Mouse (Mus musculus) G1E (cell line): ENCODE data around the gene Aprt. TPM values are rescaled to one million over a fixed set of nuclear protein-coding genes. Genes with fewer than 3 reads are reported as not detected.
A peak's percentile ranks its signal among the peaks of the same experiment; 100 is the strongest.
"Not testable (repeated sequence)": the region's sequence is repeated elsewhere in the genome, so short reads cannot be mapped to it uniquely, and the experiment has no call there.

Experiments
- ATAC-seq: 2 replicates; pipeline ENCODE4 v1.8.0; 2016; ENCODE audit warnings: mild to moderate bottlenecking; ENCODE audit not compliant: insufficient number of reproducible peaks, poor library complexity, low FRiP score, severe bottlenecking; ENCODE audit errors: extremely low read depth
- DNase-seq: peaks from one replicate; pipeline ENCODE4 v3.0.0; 2012; ENCODE audit warnings: low spot score
- H3K27me3 ChIP-seq: 2 replicates; pipeline ENCODE4 v1.6.1; 2012; ENCODE audit warnings: mild to moderate bottlenecking, low read length, inconsistent platforms; ENCODE audit not compliant: insufficient read depth
- H3K36me3 ChIP-seq: replicated peaks from 2 replicates; pipeline ENCODE3; 2012; ENCODE audit warnings: mild to moderate bottlenecking, inconsistent platforms
- H3K4me1 ChIP-seq: 2 replicates; pipeline ENCODE4 v1.6.1; 2012; ENCODE audit warnings: low read depth, low read length, inconsistent platforms, mixed read lengths; ENCODE audit not compliant: insufficient read depth
- H3K4me3 ChIP-seq: 2 replicates; pipeline ENCODE4 v1.5.1; 2012; ENCODE audit warnings: low read depth, mild to moderate bottlenecking, inconsistent platforms, low read length, moderate library complexity, mixed read lengths
- H3K9me3 ChIP-seq: replicated peaks from 2 replicates; pipeline ENCODE4 v1.6.1; 2012; ENCODE audit warnings: inconsistent platforms
- CTCF ChIP-seq: IDR thresholded peaks from 2 replicates; pipeline ENCODE4 v1.5.1; 2012; ENCODE audit warnings: low read depth, low read length, inconsistent platforms, mixed read lengths
- GATA1 ChIP-seq: IDR thresholded peaks from 2 replicates; pipeline ENCODE4 v1.6.1; 2012; ENCODE audit warnings: borderline replicate concordance, low read length, inconsistent platforms, mixed read lengths
- GATA2 ChIP-seq: IDR thresholded peaks from 2 replicates; pipeline ENCODE4 v1.6.1; 2012; ENCODE audit warnings: low read depth, low read length, inconsistent platforms, borderline replicate concordance
- POLR2AphosphoS5 ChIP-seq: IDR thresholded peaks from 2 replicates; pipeline ENCODE4 v1.6.1; 2012; ENCODE audit warnings: low read depth, low read length, inconsistent platforms; ENCODE audit not compliant: insufficient replicate concordance
- TAL1 ChIP-seq: conservative IDR thresholded peaks from 2 replicates; pipeline ENCODE4 v1.6.1; 2012; ENCODE audit warnings: low read depth, low read length, inconsistent platforms, mixed read lengths
- polyA plus RNA-seq: library from polyadenylated mRNA; stranded (reverse); fragments of >175 nt; gene quantifications from 2 replicates; pipeline ENCODE4 v1.2.3, GENCODE M21; 2012
- total RNA-seq, 2 experiments: library from RNA; stranded (forward) in 1 of 2; stranded (reverse) in 1 of 2; fragments of 200-1000 nt in 1 of 2; fragments of >200 nt in 1 of 2; fragmentation: Nextera tagmentation in 1 of 2; gene quantifications; 2 replicates each; pipeline ENCODE4 v1.2.3; 2014 to 2017

The Aprt gene
- total and polyA plus RNA-seq, 3 experiments: 100.0 to 389 (median 112) TPM

DNA sequence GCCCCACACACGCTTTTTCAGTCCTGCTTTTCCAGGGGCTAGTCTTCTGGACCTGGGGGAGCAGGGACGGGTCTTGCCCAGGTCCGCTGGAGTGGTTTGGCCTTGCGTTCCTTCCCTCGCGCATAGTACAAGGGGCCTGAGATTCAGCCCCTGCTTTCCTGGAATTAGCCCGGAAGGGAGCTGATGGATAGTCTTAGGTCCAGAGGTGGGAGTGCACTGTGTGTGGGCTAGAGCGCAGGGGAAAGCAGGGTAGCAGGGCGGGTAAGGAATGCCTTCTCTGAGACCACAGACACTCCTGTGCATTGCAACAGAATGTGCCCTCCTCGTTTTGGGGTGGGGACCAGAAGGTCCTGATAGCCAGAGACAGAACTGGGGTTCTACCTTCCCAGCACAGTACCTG lies 407 bp upstream of the Aprt start:
- peaks cover 57% of the 10 kb centered on the region for H3K4me1 ChIP-seq
- H3K27me3 ChIP-seq: peaks cover 21% of the 10 kb centered on the region
- DNase-seq (no peak), ATAC-seq (no peak)
- H3K4me3 ChIP-seq: peak overlapping the region; percentile 87; the same call in 1 of the 2 replicates
- no peaks in the 10 kb centered on the region for H3K9me3 ChIP-seq
- peaks cover 42% of the 10 kb centered on the region for H3K36me3 ChIP-seq
- TF ChIP-seq GATA1: no peak

DNA sequence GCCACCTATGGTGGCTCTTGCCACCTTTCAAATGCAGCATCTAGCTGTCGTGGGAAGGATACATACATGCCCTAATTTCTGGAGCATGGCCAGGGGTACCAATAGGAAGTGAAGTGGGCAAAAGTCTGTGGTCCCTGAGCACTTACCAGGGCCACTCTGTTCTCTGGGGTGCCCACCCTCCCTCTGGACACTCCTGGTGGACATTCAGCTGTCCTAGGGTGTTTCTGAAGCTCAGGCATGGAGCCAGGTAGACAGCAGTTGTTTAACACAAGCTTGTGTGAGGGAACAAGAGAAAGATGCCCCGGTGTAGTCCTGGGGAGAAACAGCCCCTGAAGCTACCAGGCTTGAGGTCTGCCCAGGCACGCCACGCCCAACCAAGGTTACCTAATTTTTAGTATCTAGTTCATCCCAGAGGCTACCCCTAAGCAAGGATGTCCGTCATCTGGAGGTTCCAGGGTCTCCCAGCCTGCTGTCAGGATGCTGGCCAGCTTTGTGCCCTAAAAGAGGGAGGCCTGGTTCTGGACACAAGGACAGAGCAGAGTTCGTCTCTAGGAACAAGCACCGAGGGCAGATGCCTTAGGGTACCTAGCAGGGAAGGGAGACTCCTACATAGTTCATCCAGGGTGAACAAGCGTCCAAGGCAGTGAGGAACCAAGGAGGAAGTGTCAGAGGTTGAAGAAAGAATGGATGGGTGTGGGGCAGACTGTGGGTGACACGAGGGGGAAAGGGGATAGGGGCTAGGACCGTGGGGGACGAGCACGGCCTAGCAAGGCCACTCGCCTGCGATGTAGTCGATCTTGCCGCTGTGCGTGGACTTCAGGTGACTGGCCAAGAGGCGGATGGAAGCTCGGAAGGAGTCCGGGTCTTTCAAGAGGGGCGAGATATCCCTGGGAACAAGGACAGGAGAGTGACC lies 718 bp downstream of the Aprt start:
- no peaks in the 10 kb centered on the region for H3K9me3 ChIP-seq
- H3K27me3 ChIP-seq: peaks cover 15% of the 10 kb centered on the region
- peak; percentile 61 for DNase-seq
- H3K4me3 ChIP-seq: peak overlapping the region; percentile 87
- TF ChIP-seq POLR2AphosphoS5: 0 out of 2 replicates have a peak, but pooled peaks have one; percentile 27
- no peak for TF ChIP-seq CTCF
- no peak for ATAC-seq
- peaks cover 53% of the 10 kb centered on the region for H3K36me3 ChIP-seq
- peaks cover 69% of the 10 kb centered on the region for H3K4me1 ChIP-seq

DNA sequence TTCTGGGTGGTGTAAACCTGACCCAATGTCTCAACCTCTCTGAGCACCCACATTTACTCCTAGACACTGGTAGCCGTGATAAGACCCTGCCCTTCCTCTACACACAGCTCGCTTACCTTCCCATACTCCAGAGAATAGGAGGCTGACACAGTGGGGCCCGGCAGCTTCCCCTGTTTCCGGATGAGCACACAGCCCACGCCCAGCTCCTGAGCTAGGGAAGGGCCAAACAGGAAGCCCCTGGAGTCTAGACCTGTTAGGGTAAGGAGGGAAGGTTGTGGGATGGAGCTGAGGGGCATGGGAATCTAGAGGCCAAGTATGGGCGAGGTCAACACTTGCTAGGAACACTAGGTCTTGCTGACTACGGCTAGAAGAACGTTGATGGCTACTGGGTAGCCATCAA lies 1.4 kb downstream of the Aprt start:
- peaks cover 73% of the 10 kb centered on the region for H3K4me1 ChIP-seq
- DNase-seq (peak; percentile 31), ATAC-seq (peak; percentile 29)

DNA sequence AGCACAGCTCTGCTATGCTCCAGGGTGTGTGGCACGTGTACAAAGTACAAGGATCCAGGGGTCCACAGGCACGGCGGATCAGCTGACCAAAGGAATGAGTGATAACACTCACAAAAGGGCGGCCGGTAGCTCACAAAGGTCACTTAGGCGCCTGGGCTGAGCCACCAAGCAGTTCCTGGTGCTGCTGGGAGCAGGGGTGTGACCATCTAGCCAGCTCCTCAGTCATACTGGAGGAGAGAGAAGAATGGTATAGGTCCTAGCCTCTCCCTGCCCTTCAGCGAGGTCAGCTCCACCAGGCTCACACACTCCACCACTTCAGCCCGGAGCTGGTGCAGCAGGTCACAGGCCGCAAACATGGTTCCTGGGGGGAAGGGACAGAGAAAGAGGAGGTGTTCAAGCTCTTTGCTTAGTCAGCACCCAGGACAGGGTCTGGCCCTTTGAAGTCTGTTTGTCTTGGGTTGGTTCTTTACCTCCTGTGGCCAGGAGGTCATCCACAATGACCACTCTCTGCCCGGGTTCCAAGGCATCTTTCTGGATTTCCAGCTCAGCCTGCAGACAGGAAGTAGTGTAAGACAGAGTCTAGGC lies 1.9 kb downstream of the Aprt start:
- H3K4me1 ChIP-seq: peaks cover 78% of the 10 kb centered on the region
- peaks cover 7% of the 10 kb centered on the region; the same call in 1 of the 2 replicates for H3K27me3 ChIP-seq
- DNase-seq (no peak), ATAC-seq (no peak)
- H3K4me3 ChIP-seq: peak overlapping the region; percentile 87; the same call in 1 of the 2 replicates
- H3K36me3 ChIP-seq: peaks cover 66% of the 10 kb centered on the region
- no peaks in the 10 kb centered on the region for H3K9me3 ChIP-seq
- TF ChIP-seq GATA2 (no peak), GATA1 (no peak), CTCF (no peak), POLR2AphosphoS5 (no peak), TAL1 (no peak)

More for the DNA sequence above, 1.4 kb downstream of the Aprt start:
- Histone ChIP-seq H3K36me3 (peaks cover 60% of the 10 kb centered on the region), H3K27me3 (peaks cover 9% of the 10 kb centered on the region), H3K4me3 (peak overlapping the region; percentile 87), H3K9me3 (no peaks in the 10 kb centered on the region)
- TF ChIP-seq TAL1: no peak
- no peak for TF ChIP-seq POLR2AphosphoS5
- no peak for TF ChIP-seq GATA2
- no peak for TF ChIP-seq GATA1
- TF ChIP-seq CTCF: no peak

DNA sequence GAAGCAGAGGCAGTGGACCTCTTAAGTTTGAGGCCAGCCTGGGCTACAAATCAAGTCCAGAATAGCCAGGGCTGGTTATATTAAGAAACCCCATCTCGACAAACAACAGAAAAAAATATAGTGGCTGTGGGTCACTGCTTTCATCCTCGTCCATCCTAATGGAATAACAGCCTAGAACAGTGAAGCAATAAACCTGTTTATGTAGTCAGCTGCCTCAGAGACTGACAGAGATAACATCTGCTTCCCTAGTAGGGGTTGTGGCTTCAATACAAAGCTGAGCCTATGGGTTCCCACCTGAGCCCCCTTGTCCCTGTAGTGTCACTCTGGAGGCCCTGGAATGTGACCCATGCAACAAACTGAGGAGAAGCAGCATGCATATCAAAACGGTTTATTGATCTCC lies 2.4 kb downstream of the Aprt start:
- peaks cover 71% of the 10 kb centered on the region for H3K36me3 ChIP-seq
- peaks cover 83% of the 10 kb centered on the region for H3K4me1 ChIP-seq
- no peaks in the 10 kb centered on the region for H3K9me3 ChIP-seq
- no peak for ATAC-seq
- peak overlapping the region; percentile 87; the same call in 1 of the 2 replicates for H3K4me3 ChIP-seq
- peaks cover 6% of the 10 kb centered on the region; the same call in 1 of the 2 replicates for H3K27me3 ChIP-seq
- no peak for TF ChIP-seq CTCF
- TF ChIP-seq POLR2AphosphoS5: no peak; the same call in 1 of the 2 replicates
- no peak for TF ChIP-seq GATA1
- no peak for TF ChIP-seq GATA2
- no peak for TF ChIP-seq TAL1
- DNase-seq: no peak

DNA sequence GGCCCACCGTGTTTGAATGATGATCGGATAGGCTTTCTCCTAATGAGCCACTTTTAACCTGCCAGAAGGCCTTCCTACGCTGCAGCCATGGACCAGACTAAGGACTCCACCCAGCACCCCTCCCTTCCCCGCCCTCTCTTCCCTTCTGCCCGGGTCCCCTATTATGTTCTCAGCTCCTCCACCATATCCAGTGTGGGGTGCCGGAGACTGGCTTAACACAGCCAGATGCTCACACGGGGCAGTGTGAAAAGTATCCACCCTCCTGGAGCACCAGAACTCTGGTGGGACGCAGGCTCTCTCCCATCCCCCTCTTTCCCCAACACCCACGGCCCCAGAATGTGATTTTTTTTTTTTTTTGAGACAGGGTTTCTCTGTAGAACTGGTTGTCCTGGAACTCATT lies 3.1 kb downstream of the Aprt start:
- H3K9me3 ChIP-seq: no peaks in the 10 kb centered on the region
- H3K4me3 ChIP-seq: no peak overlapping the region
- TF ChIP-seq GATA2 (no peak), TAL1 (no peak), CTCF (no peak), GATA1 (no peak), POLR2AphosphoS5 (no peak)
- H3K36me3 ChIP-seq: peaks cover 73% of the 10 kb centered on the region
- H3K4me1 ChIP-seq: peaks cover 89% of the 10 kb centered on the region
- H3K27me3 ChIP-seq: peaks cover 3% of the 10 kb centered on the region; the same call in 1 of the 2 replicates
- DNase-seq (no peak), ATAC-seq (no peak)

DNA sequence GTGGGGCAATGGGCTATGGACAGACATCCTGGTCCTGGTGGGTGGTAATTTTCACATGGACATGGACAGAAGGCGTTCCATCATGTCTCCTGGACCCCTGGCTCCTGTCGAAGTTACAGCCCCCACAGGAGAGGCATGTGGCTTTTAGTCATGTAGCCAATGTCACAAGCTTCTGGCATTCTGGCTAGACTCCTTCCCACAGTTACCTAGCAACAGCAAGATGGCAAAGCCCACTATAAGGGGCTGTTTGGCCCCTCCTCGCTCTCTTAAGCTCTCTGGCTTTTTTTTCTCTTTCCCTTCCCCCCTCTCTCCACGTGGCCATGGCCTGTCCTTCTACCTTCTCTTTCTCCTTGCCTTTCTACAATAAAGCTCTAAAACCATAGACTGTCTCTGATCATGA lies 3.5 kb downstream of the Aprt start:
- not testable (repeated sequence) for H3K4me3 ChIP-seq, H3K27me3 ChIP-seq, ATAC-seq, H3K9me3 ChIP-seq, DNase-seq
- H3K36me3 ChIP-seq: peaks cover 70% of the 10 kb centered on the region
- peaks cover 89% of the 10 kb centered on the region for H3K4me1 ChIP-seq
